Mouse (Mus musculus) hindbrain, embryonic 14.5 days (tissue): ENCODE results near the gene Slc41a1. TPM values are rescaled to one million over a fixed set of nuclear protein-coding genes. Genes with fewer than 3 reads are reported as not detected.
"Not testable (repeated sequence)": the region's sequence is repeated elsewhere in the genome, so short reads cannot be mapped to it uniquely, and the experiment has no call there.

Source experiments
- ATAC-seq: fragments of 200-750 bp; cut with Nextera tagmentation; 2 replicates; pipeline ENCODE4 v1.8.0; 2017; ENCODE audit warnings: moderate number of reproducible peaks, mild to moderate bottlenecking, moderate TSS enrichment, moderate library complexity; ENCODE audit not compliant: low FRiP score
- DNase-seq: peaks from one replicate; pipeline ENCODE4 v3.0.0-alpha.2; 2015; ENCODE audit warnings: low spot score
- H3K27ac ChIP-seq: fragments of 300-500 bp; sonication (generic); 2 replicates; pipeline ENCODE4 v1.5.1; 2014; ENCODE audit warnings: mild to moderate bottlenecking, moderate library complexity
- H3K27me3 ChIP-seq: fragments of 300-500 bp; sonication (generic); 2 replicates; pipeline ENCODE4 v1.6.1; 2014; ENCODE audit warnings: mild to moderate bottlenecking, low read length, mixed read lengths; ENCODE audit not compliant: control insufficient read depth, insufficient read depth
- H3K36me3 ChIP-seq: fragments of 300-500 bp; sonication (generic); replicated peaks from 2 replicates; pipeline ENCODE4 v1.6.1; 2014; ENCODE audit not compliant: control insufficient read depth, insufficient read depth
- H3K4me1 ChIP-seq: fragments of 300-500 bp; sonication (generic); replicated peaks from 2 replicates; pipeline ENCODE4 v1.6.1; 2014; ENCODE audit warnings: antibody characterized with exemption, low read length, mixed read lengths; ENCODE audit not compliant: control insufficient read depth, insufficient read depth
- H3K4me2 ChIP-seq: fragments of 300-500 bp; sonication (generic); replicated peaks from 2 replicates; pipeline ENCODE4 v1.6.1; 2014; ENCODE audit warnings: mild to moderate bottlenecking, moderate library complexity
- H3K4me3 ChIP-seq: fragments of 300-500 bp; sonication (generic); replicated peaks from 2 replicates; pipeline ENCODE4 v1.5.1; 2014; ENCODE audit warnings: mild to moderate bottlenecking, low read length
- H3K9ac ChIP-seq: fragments of 300-500 bp; sonication (generic); 2 replicates; pipeline ENCODE4 v1.6.1; 2014
- H3K9me3 ChIP-seq: fragments of 300-500 bp; sonication (generic); 2 replicates; pipeline ENCODE4 v1.6.1; 2016; ENCODE audit warnings: low read length; ENCODE audit not compliant: control insufficient read depth
- WGBS: fragments of 180-500 bp; shearing (Covaris S2); extraction: QIAGEN DNeasy Blood & Tissue Kit; methylation state at CpG from one replicate; pipeline ENCODE4 v1.1.7; 2014; 5-methylcytosine and 5-hydroxymethylcytosine counted together
- polyA plus RNA-seq: library from polyadenylated mRNA; unstranded; fragments of >200 nt; fragmentation: Nextera tagmentation; extraction: Ambion mirVana; gene quantifications from 2 replicates; pipeline ENCODE4 v1.2.1, GENCODE M21; 2014

Gene Slc41a1
- polyA plus RNA-seq, 1 experiment from 2014 or later = 14.3 TPM

DNA sequence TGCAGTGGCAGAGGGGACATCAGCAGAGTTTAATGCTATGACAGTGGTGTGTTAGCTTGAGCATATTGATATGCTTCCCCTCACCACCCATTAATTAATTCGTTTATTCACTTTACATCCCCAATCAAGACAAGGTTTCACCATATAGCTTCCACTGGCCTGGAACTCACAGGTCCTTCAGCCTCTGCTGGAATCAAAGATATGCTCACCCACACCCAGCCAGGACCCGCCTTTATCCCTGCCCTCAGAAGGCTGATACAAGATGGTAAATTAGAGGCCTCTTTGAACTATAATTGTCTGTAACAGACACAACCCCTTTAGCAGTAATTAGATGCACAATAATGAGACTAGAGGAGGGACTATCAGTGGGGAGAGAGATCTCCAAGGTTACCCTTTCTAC, 17.6 kb upstream of the Slc41a1 start:
- H3K36me3 ChIP-seq = no peaks in the 10 kb centered on the region
- H3K9me3 ChIP-seq = no peaks in the 10 kb centered on the region
- DNase-seq (no peak), ATAC-seq (no peak)
- H3K4me3 ChIP-seq = no peak overlapping the region
- no peak overlapping the region for H3K27ac ChIP-seq
- H3K9ac ChIP-seq = no peak overlapping the region
- H3K27me3 ChIP-seq = no peaks in the 10 kb centered on the region
- no peaks in the 10 kb centered on the region for H3K4me1 ChIP-seq
- 68% methylated on average over 2 of the region's 2 CpGs for WGBS
- no peak overlapping the region for H3K4me2 ChIP-seq

DNA sequence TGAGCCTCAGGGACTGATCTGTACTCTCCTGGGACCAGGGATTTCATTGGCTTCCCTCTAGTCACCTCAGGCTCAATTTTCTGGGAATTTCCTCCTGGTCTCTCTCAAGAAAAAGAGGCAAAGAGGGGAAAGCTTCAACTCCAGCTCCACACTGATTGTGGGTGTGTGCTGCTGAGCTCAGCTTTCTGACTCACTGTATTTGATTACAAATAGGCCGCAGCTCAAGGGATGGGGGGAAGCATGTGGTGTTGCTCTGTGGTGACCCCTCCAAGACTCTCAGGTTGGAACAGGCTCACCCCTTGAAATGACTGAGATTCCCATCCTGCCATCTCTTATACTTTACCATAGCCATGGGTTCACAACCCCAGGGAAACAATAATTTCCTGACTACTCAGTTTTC, 15.9 kb upstream of the Slc41a1 start:
- Histone ChIP-seq H3K27me3 (no peaks in the 10 kb centered on the region), H3K4me2 (no peak overlapping the region), H3K36me3 (no peaks in the 10 kb centered on the region), H3K27ac (no peak overlapping the region), H3K4me1 (no peaks in the 10 kb centered on the region), H3K4me3 (no peak overlapping the region), H3K9me3 (no peaks in the 10 kb centered on the region), H3K9ac (no peak overlapping the region)
- 100% methylated on average over 1 of the region's 1 CpGs for whole genome bisulfite sequencing
- no peak for ATAC-seq
- no peak for DNase-seq

DNA sequence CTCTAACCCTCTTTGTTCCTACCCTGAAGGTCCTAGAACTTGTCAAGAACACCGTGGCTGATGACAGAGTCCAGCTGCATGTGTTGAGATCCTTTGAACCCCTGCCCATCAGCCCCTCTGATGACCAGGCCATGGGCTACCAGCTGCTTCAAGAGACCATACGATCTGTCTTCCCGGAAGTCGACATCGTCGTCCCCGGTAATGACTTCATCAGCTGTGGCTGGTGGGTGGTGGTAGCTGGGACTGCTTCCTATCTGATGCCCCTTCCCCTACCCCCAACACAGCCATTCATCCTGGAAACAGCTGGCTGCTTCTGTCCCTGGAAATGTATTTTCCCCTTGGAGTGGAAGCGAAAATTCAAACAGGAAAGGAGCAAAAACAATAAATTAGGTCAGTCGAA, 15.3 kb upstream of the Slc41a1 start:
- WGBS = 85% methylated on average over 9 of the region's 9 CpGs
- Histone ChIP-seq H3K9ac (no peak overlapping the region), H3K27ac (no peak overlapping the region), H3K27me3 (no peaks in the 10 kb centered on the region), H3K4me1 (no peaks in the 10 kb centered on the region), H3K9me3 (no peaks in the 10 kb centered on the region), H3K4me2 (no peak overlapping the region), H3K36me3 (no peaks in the 10 kb centered on the region), H3K4me3 (no peak overlapping the region)
- ATAC-seq = no peak
- no peak for DNase-seq

DNA sequence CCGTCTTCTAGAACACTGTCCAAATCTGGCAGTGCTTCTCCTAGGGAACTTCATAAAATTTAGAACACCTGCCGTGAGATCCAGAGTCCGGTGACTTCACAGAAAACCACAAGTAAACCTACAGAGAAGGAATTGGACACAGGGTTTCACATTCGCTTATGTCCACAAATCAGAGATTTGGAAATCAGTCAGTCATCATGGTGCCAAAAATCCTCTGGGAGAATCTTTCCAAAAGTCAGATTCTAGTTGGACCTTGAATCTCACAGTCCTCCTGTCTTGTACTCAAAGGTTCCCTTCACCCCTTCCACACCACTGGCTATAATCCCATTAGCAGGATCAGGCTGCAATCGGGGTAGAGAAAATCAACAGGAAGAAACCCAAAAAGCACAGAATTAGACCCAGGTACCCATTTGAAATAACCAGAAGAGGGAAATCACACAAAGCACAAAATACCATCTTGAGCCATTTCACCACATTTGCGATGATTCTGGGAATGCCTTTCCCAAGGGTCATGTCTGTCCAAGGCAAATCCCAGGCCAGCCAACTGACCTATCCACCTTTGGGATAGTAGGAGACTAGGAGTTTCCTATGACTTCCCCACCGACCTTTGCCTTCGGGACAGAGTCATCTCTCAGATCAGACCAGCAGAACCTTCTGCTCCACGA, 14.5 kb upstream of the Slc41a1 start:
- 93% methylated on average over 9 of the region's 9 CpGs for WGBS
- H3K9me3 ChIP-seq = no peaks in the 10 kb centered on the region

DNA sequence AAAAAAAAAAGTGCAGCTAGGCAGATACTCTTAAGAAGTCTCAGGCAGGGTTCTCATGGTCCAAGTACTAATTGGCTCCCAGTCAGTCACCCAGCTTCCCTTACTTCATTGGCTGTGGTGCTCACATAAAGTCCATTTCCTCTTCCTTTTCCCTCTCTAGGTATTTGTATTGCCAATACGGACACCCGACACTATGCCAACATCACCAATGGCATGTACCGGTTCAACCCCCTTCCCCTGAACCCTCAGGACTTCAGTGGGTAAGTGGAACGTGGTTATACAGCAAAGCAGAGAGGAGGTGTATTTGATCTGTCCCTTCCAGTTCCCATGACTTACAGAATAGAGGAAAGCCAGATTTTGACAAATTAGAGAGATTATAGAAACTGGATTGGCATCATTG, 13.6 kb upstream of the Slc41a1 start:
- 92% methylated on average over 4 of the region's 4 CpGs for WGBS
- Histone ChIP-seq H3K4me3 (no peak overlapping the region), H3K9me3 (no peaks in the 10 kb centered on the region), H3K27me3 (no peaks in the 10 kb centered on the region), H3K4me1 (no peaks in the 10 kb centered on the region), H3K9ac (no peak overlapping the region), H3K4me2 (no peak overlapping the region), H3K27ac (no peak overlapping the region), H3K36me3 (no peaks in the 10 kb centered on the region)
- no peak for DNase-seq
- ATAC-seq = no peak

More for the DNA sequence above, 14.5 kb upstream of the Slc41a1 start:
- Histone ChIP-seq H3K4me1 (no peaks in the 10 kb centered on the region), H3K4me3 (no peak overlapping the region), H3K27ac (no peak overlapping the region), H3K27me3 (no peaks in the 10 kb centered on the region), H3K36me3 (no peaks in the 10 kb centered on the region), H3K4me2 (no peak overlapping the region), H3K9ac (no peak overlapping the region)
- no peak for ATAC-seq
- DNase-seq = no peak

DNA sequence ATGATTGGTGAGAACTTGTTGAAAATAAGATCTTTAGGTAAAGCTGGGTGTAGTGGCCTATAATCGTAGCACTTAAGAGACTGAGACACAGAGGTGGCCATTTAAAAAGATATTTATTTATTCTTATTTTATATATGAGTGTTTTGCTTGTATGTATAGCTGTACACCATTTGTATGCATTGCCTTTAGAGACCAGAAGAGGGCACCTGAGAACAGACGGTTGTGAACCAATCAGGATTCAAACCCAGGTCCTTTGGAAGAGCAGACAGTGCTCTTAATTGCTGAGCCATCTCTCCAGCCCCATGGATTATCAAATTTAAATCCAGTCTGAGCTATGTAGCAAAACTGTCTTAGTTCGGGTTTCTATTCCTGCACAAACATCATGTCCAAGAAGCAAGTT, 13.1 kb upstream of the Slc41a1 start:
- Histone ChIP-seq H3K4me3 (no peak overlapping the region), H3K4me2 (no peak overlapping the region), H3K9me3 (peaks cover 5% of the 10 kb centered on the region; the same call in 1 of the 2 replicates), H3K9ac (no peak overlapping the region), H3K27me3 (no peaks in the 10 kb centered on the region), H3K36me3 (no peaks in the 10 kb centered on the region), H3K4me1 (no peaks in the 10 kb centered on the region), H3K27ac (no peak overlapping the region)
- 82% methylated on average over 3 of the region's 3 CpGs for WGBS
- no peak for DNase-seq
- ATAC-seq = no peak

DNA sequence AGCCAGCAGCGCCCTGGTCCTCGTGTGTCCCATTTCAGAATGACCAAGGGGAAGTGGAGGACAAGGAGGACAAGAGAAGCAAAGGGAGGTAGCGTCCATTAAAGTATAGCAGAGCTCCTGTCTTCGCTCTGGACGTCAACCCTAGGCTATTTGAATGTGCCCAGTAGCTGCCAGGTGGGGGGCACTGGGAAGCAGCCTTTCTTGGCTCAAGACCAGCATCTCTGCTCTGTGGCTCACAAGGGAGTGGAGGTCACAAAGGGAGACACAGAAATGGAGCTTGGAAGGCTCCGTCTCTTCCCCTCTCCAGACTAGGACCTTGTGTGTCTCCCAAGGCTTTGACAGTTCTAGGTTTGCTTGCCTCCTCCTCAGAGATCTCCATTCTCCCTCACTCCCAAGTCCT, 10.4 kb upstream of the Slc41a1 start:
- H3K9ac ChIP-seq = no peak overlapping the region
- no peaks in the 10 kb centered on the region for H3K36me3 ChIP-seq
- 87% methylated on average over 6 of the region's 6 CpGs for WGBS
- no peak overlapping the region for H3K27ac ChIP-seq
- H3K4me2 ChIP-seq = no peak overlapping the region
- H3K9me3 ChIP-seq = peaks cover 6% of the 10 kb centered on the region; the same call in 1 of the 2 replicates
- no peaks in the 10 kb centered on the region for H3K27me3 ChIP-seq
- DNase-seq (no peak), ATAC-seq (no peak)
- H3K4me1 ChIP-seq = no peaks in the 10 kb centered on the region
- H3K4me3 ChIP-seq = no peak overlapping the region

DNA sequence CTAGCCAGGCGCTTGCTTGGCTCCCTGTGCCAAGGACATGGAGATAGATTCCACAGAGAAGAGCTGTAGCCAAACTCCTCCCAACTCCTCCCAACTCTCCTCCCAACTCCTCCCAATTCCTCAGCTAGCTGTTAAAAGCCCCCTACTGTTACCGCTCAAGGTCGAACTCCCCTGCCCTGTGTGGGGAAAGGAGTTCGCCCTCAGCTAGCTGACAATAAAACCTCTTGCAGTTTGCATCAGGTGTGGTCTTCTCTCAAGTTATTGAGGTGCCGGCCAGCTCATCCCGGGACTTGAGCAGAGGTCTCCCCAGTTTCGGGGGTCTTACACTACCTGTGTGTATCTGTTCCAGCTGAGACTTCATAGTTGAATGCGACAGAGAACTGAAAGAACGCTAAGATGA, 6.9 kb upstream of the Slc41a1 start:
- ATAC-seq = not testable (repeated sequence)

DNA sequence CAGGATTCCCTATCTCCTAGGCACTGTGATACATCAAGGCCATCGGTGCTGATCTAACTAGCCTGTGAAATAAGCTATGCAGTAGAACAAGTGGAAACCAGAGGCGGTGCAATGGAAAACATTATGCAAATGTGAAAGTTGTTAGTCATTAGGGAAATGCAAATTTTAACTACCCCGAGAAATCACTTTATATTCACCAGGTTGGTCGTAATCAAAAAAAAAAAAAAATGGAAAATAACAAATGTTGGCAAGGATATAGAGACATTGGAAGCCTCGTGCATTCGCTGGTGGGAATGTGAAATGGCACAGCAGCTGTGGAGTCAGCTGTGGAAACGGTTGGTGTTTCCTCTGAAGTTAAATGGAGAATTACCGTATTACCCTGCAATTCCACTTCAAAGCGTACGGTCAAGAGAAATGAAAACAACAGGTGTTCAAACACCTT, 6.4 kb upstream of the Slc41a1 start:
- Histone ChIP-seq H3K27ac (no peak overlapping the region), H3K27me3 (no peaks in the 10 kb centered on the region), H3K4me2 (no peak overlapping the region), H3K9me3 (peaks cover 6% of the 10 kb centered on the region; the same call in 1 of the 2 replicates), H3K4me3 (no peak overlapping the region), H3K36me3 (no peaks in the 10 kb centered on the region), H3K4me1 (no peaks in the 10 kb centered on the region), H3K9ac (no peak overlapping the region)
- 78% methylated on average over 10 of the region's 10 CpGs for WGBS
- peak; percentile 28 for DNase-seq
- ATAC-seq = no peak

More for the DNA sequence above, 6.9 kb upstream of the Slc41a1 start:
- H3K4me2 ChIP-seq, H3K36me3 ChIP-seq, H3K4me3 ChIP-seq, H3K27ac ChIP-seq, H3K9me3 ChIP-seq, DNase-seq, H3K27me3 ChIP-seq, H3K4me1 ChIP-seq, H3K9ac ChIP-seq: not testable (repeated sequence)
- 75% methylated on average over 8 of the region's 9 CpGs for WGBS

DNA sequence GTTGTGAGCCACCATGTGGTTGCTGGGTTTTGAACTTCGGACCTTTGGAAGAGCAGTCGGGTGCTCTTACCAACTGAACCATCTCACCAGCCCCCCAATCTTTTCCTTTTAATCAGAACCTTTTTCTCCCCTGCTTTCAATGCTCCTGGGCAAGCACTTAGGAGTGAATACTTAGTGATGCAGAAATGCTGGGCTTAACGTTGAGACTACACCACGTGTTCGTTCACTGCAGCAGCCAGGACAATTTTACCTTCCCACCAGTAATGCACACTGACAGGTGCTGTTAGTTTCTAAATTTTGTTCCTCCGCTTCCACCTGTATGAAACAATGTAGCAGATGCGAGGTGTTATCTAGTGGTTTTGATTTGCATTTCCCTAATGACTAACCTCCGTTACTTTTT, 5.0 kb upstream of the Slc41a1 start:
- no peak for DNase-seq
- 0 out of 2 replicates have a peak, but pooled peaks cover 5% of the 10 kb centered on the region for H3K4me1 ChIP-seq

More for the DNA sequence above, 5.0 kb upstream of the Slc41a1 start:
- peaks cover 6% of the 10 kb centered on the region; the same call in 1 of the 2 replicates for H3K9me3 ChIP-seq
- no peak overlapping the region for H3K27ac ChIP-seq
- no peak overlapping the region for H3K9ac ChIP-seq
- H3K4me3 ChIP-seq = no peak overlapping the region
- H3K4me2 ChIP-seq = no peak overlapping the region
- H3K36me3 ChIP-seq = no peaks in the 10 kb centered on the region
- no peak for ATAC-seq
- WGBS = 77% methylated on average over 8 of the region's 8 CpGs
- H3K27me3 ChIP-seq = no peaks in the 10 kb centered on the region
